Mouse (Mus musculus) thymus, adult 2 months (tissue): ENCODE data around the gene Aifm3.

ENCODE experiments used
- CTCF ChIP-seq: fragments of 200-500 bp; IDR thresholded peaks from 2 replicates; pipeline ENCODE4 v1.5.1; 2012; ENCODE audit warnings: mild to moderate bottlenecking, control low read depth, low read length, moderate library complexity, borderline replicate concordance; ENCODE audit not compliant: control insufficient read depth, poor library complexity, insufficient read depth; ENCODE audit errors: extremely low read depth
- POLR2A ChIP-seq: fragments of 200-500 bp; IDR thresholded peaks from 2 replicates; pipeline ENCODE4 v1.6.1; 2012; ENCODE audit warnings: mild to moderate bottlenecking, low read length, control low read depth, moderate library complexity; ENCODE audit not compliant: control insufficient read depth, poor library complexity, insufficient read depth; ENCODE audit errors: extremely low read depth

DNA sequence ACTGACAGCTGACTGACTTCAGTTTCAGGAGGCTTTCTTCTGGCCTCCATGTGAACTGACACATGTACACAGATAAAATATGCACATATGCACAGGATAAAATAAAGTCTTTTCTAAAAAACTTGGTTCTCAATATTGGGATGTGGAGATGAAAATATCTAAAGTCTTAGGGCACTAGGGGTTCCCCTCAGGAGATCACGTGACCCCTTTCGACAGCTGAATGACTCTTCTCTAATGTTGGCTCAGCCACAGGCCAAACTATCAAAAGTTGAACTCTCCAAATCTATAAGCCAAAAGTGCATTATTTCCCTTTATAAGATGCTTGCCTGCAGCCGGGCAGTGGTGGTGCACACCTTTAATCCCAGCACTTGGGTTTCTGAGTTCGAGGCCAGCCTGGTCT, 66.8 kb downstream of the Aifm3 start:
- no peak for TF ChIP-seq CTCF
- no peak for TF ChIP-seq POLR2A
